In the genomic region with DNA sequence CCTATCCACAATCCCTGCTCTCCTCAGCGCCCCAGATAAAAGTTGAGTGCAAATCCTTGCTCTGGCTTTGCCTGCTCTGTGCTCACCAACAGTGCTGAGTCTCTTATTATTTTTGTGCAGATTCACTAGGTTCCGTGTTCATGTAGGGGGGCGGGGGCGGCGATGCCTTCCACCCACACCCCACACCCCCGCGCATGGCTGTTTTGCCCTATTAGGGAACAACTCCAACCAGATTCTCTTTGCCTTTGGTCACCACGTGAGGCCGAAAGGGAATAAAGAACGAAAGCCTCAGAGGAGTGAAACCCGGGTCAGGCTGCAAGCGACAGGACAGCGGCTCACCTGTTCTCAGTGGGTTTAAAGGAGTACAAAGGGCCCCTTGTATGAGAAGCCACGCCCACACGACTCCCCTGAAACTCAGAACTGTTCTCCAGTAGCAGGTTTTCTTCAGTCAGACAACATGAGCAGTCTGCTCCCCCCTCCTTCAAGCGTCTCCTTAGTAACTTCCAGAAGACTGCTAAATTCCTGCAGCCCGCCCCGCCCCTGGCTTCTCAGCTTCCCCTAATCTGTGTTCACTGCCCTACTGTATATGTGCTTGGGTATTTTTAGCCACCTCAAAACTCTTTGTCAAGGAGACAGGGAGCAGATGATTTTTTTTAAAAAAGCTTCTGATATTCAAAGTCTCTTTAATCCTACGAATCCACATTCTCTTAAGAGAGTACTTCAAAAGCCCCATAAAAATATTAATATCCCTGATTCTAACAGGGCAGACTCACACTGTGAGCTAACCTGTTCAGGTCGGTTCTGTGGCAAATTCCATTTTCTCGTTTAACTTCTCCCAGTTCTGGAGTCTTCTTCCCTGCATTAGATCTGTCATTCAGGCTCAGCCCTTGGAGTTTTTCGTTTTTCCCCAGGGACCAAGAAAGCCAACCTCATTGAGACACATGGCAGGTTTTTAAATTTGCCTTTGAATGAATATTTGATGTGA, we compare ENCODE assay signal across 9 mouse cellular contexts.
DNase-seq lines count a peak whose midpoint lies in the region; ATAC-seq and TF ChIP-seq lines count a peak whose summit lies in the region.
"Had no signal": no experiment of that assay in that cellular context is flagged by ENCODE, and none has a peak within 500 bp of the region (broad histone marks: within the 10 kb centered on the region; RNA-seq: fewer than 3 reads in every experiment).

No protein-coding gene starts in this region.

- H3K27ac ChIP-seq in brown adipose tissue, adult 24 weeks (replicated peaks; ENCODE audit: low read depth, low read length), result peak overlapping the region; percentile 25; the same call in 1 of the 2 replicates
- H3K27ac ChIP-seq in intestine, embryonic 14.5 days (ENCODE audit: low read depth), result peak overlapping the region; percentile 91
- H3K27ac ChIP-seq in liver, adult 2 months (replicated peaks; ENCODE audit: insufficient read depth, low read depth, low read length), result 0 out of 2 replicates have a peak overlapping the region, but pooled peaks have one; percentile 14

- DNase-seq in ES-CJ7 (ENCODE audit: low read depth, low spot score), result peak; percentile 73
- DNase-seq in gastrocnemius, postnatal 25 days, result peak; percentile 34
- peak; percentile 84 for DNase-seq in intestine, embryonic 14.5 days (ENCODE audit: low spot score)
- no peak for DNase-seq in liver, adult 2 months (ENCODE audit: extremely low read depth, low read depth, low spot score)
- DNase-seq in thymus, postnatal 0 days (ENCODE audit: low spot score), result peak; percentile 28
- no peak for DNase-seq in spleen, adult 12 weeks (ENCODE audit: low spot score)

- no peaks in the 10 kb centered on the region for H3K9me3 ChIP-seq in intestine, embryonic 14.5 days (ENCODE audit: control insufficient read depth, low read length)

- TF ChIP-seq POLR2A in liver, adult 2 months (IDR thresholded peaks at IDR 0.05; ENCODE audit: extremely low read depth, insufficient read depth, low read length), result no peak

- H3K4me3 ChIP-seq in brown adipose tissue, adult 24 weeks (ENCODE audit: insufficient read depth, low read depth, low read length), result peak overlapping the region; percentile 34
- peak overlapping the region; percentile 31 for H3K4me3 ChIP-seq in intestine, embryonic 14.5 days (ENCODE audit: low read depth, low read length)
- H3K4me3 ChIP-seq in liver, adult 2 months (ENCODE audit: insufficient read depth, low read depth, low read length), result peak overlapping the region; percentile 2; the same call in 1 of the 2 replicates
- H3K4me3 ChIP-seq: erythroblast, embryonic 14.5 days had no signal

- 8% methylated on average over 22 of the region's 22 CpGs for WGBS in intestine, embryonic 14.5 days
- 21% methylated on average over 22 of the region's 22 CpGs for WGBS in liver, adult 2 months

- H3K9ac ChIP-seq in intestine, embryonic 14.5 days (ENCODE audit: low read length), result peak overlapping the region; percentile 42
- H3K9ac ChIP-seq in liver, adult 2 months (ENCODE audit: low read depth, low read length), result no peak overlapping the region

- no peaks in the 10 kb centered on the region for H3K36me3 ChIP-seq in intestine, embryonic 14.5 days (ENCODE audit: control insufficient read depth, insufficient read depth, low read length)
- no peaks in the 10 kb centered on the region for H3K36me3 ChIP-seq in liver, adult 2 months (ENCODE audit: control insufficient read depth, insufficient read depth, low read length)

- ATAC-seq in intestine, embryonic 14.5 days (replicated peaks; ENCODE audit: low FRiP score, low TSS enrichment, low read depth), result peak; percentile 93
- peak; percentile 59; the same call in 1 of the 2 replicates for ATAC-seq in monocyte, adult 5-6 weeks (replicated peaks; ENCODE audit: insufficient number of reproducible peaks, low FRiP score, low TSS enrichment, poor library complexity, severe bottlenecking)

- TF ChIP-seq CTCF in liver, adult 2 months (IDR thresholded peaks at IDR 0.05; ENCODE audit: low read depth, low read length), result no peak

- H3K4me2 ChIP-seq in intestine, embryonic 14.5 days (ENCODE audit: low read length), result peak overlapping the region; percentile 56

- no peaks in the 10 kb centered on the region for H3K79me2 ChIP-seq in liver, adult 2 months (ENCODE audit: control insufficient read depth, insufficient read depth, low read length)

- no peaks in the 10 kb centered on the region for H3K27me3 ChIP-seq in intestine, embryonic 14.5 days (replicated peaks; ENCODE audit: control insufficient read depth, insufficient read depth, low read length)
- no peaks in the 10 kb centered on the region for H3K27me3 ChIP-seq in liver, adult 2 months (ENCODE audit: control insufficient read depth, insufficient read depth, low read length)

- H3K4me1 ChIP-seq in brown adipose tissue, adult 24 weeks (ENCODE audit: control insufficient read depth, insufficient read depth, insufficient read length, low read length), result peaks cover 4% of the 10 kb centered on the region; the same call in 1 of the 2 replicates
- H3K4me1 ChIP-seq in intestine, embryonic 14.5 days (replicated peaks; ENCODE audit: control insufficient read depth, insufficient read depth, low read length), result peaks cover 13% of the 10 kb centered on the region
- H3K4me1 ChIP-seq in liver, adult 2 months (ENCODE audit: control insufficient read depth, insufficient read depth, low read length), result no peaks in the 10 kb centered on the region

Comparison
In these comparisons a context has a peak if more than half of its experiments do, and no peak if none do; other contexts are left out.
1. DNase-seq: peak in ES-CJ7 (single experiment), gastrocnemius, postnatal 25 days (single experiment), intestine, embryonic 14.5 days (single experiment) and thymus, postnatal 0 days (single experiment); none in liver, adult 2 months (single experiment) and spleen, adult 12 weeks (single experiment).
2. H3K27ac ChIP-seq: peak in every context shown above with its lines; median percentile 91 in intestine, embryonic 14.5 days; 25 in brown adipose tissue, adult 24 weeks; 14 in liver, adult 2 months.
3. Peak in every context shown above with its lines, with median percentiles within 50 percentile points of each other: H3K4me3 ChIP-seq.